Mouse (Mus musculus) gastrocnemius, postnatal 25 days (tissue): ENCODE data around the gene Flt1. TPM values are rescaled to one million over a fixed set of nuclear protein-coding genes. Genes with fewer than 3 reads are reported as not detected.

Experiments
- DNase-seq: peaks from one replicate; pipeline ENCODE4 v3.0.0; 2022
- total RNA-seq, 2 experiments: library from RNA; stranded (reverse); gene quantifications; 1 replicate in 1 of 2; 2 replicates in 1 of 2; pipeline ENCODE4 v1.2.3; 2021

Flt1 gene
- total RNA-seq, 2 experiments from 2014 or later = 22.8 to 24.1 TPM

DNA sequence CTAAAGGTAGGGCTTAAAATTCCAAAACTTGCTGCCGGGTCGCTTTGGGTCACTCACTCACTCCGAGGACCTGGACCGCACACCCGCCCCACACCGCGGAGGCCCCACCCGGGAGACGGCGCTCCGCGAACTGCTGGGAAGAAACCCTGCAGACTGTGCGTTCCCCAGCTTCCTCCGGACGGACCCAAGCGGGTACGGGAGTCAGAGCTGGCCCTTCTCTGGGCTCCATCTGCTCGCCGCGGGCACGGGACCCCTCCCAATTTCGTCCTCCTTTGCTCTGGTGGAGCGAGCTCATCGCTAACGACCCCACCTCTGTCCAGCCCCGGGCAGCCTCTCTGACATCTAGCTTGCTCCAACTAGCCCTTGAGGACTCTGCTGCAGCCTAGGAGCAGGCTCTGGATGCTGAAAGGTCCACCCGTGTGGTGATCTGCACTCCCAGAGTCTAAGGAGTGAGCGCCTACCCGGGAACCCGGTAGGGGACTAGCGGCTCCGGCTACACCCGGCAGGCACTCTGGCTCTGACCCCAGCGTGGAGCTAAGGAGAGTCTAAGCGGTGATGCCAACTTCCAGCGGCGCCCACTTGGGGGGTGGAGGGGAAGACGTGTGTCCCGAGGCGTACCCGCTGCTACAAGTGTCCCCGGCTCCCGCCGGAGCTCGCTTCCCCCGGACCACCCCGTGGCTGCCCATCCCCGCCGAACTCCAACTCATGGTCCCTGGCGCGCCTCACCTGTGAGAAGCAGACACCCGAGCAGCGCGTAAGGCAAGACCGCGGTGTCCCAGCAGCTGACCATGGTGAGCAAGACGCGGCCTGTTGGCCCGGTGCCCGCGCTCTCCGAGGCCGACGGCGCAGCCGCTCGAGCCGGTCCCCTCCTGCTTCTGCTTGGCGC lies 623 bp downstream of the Flt1 start:
- no peak for DNase-seq

DNA sequence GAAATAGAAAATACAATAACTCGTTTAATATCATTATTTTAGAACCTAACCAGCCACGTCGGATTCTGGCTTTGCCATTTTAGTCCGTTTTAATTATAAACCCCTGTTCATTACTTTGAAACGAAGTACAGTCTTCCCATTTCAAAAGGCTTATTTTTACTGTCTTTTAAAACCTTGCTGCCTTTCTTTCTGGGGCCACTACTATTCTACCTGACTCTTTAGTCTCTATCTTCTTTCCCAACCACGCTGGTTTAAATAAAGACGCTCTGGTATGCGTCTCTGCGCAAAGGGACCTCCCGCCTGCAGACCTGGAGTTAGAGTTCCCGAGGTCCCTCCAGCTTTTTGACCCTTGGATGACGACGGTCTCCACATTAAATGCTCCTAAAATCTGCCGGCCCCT lies 1.4 kb downstream of the Flt1 start:
- DNase-seq = no peak

DNA sequence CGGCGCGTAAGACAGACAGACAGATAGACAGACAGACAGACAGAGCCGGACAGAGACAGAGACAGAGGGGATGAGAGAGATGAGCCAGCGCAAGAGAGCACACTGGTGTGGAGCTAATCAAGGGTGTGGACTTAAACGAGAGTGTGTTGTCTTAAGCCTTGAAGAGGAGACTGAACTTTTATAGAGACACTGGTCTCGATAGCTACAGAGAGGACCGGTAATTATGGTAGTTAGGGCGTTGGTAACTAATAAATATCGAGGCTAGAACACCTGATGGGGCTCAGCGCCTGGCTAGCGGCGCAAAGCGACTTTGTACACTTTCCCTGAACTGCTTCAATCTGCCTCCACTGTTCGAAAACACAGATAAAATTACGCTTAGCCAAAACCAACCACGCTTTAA lies 2.0 kb downstream of the Flt1 start:
- DNase-seq = no peak

DNA sequence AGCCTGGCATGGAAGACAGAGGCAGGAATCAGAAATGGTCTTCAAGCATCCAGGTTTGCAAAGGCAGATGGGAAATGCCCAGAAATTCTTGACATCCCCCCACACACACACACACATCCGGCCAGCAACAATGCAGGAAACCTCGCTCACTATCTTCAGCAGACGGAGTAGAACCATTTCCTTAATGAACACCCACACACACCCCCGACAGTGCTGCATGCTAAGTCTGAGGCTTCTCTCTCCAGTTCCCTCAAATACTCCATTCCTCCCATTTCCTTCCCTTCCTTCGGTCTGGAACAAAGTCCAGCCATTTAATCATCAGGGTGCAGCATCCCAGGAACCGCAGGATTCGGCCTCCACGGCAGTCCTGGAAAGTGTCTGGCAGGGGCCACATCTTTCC lies 4.4 kb downstream of the Flt1 start:
- DNase-seq = no peak

DNA sequence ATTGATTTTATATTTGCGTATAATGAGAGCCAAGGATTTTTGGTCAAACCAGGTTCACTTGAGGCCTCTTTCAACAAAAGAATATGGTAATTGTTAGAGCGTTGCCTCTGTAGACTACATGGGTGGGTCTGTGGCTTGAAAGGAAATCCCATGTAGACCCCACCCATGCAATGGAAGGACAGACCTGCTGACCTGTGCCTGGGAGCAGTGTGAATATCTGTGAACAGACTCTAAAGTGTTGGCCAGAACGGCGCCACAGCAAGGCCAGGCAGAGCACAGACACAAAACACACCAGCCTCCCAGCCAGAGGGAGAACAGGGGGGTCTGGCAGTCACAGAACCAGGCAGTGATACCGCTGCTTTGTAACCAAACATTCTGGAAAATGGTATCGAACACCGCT lies 7.5 kb downstream of the Flt1 start:
- DNase-seq = no peak

DNA sequence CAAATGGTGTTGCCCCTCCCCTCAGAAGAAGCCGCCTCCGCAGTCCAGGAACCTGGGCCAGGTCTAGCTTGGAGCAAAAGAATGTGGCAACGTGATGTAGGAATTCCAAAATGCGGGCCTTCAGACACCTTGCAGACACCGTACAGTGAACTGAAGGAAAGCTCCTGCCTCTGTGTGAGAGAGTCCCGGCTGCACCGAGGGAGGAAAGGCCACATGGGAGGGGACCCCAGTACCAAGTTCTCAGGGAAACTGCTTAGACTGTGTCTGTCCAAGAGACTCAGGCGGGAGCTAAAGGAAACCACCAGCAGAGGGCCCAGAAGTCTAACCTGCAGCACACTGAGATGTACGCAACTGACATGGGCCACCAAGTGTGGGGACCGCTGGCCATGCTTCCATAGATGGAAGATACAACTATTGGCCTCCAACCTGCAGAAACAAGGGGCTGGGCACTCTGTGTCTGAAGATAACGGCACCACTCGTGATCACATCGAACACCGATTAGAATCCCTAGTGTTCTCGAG lies 9.1 kb downstream of the Flt1 start:
- DNase-seq = no peak

DNA sequence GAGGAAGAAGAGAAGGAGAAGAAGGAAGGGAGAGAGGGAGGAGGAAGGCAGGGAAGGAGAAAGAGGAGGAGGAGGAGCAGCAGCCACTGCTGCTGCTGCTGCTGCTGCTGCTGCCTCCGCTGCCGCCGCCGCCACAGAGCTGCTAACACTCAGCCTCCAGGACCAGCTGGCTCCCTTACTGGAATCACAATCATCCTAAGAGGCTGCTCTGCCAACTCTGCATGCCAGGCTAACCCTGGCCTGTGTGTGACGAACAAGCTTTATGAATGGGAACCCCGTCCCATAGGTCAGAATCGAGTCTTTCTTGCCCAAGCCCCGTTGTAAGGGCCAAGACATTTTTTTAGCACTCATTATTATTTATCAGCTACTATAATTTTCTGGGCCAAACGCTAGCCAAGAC lies 9.5 kb downstream of the Flt1 start:
- no peak for DNase-seq

DNA sequence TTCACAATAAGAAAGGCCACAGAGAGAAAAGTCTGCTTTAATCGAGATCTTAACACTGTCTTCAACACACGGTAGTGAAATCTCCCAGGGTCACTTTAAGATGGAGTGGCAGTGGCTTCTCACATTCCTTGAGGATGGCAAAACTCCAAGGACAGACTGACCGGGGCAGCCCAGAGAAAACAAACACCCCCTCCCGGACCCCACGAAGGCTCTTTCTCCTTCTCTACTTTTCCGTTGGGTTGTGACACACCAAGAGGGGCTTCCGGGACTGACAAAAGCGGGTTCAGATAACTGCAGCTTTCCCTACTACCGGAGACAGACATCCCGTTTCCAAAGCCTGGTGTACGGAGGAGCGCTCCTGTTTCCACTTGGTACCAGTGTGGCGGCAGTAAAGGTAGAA lies 10.4 kb downstream of the Flt1 start:
- DNase-seq = no peak

DNA sequence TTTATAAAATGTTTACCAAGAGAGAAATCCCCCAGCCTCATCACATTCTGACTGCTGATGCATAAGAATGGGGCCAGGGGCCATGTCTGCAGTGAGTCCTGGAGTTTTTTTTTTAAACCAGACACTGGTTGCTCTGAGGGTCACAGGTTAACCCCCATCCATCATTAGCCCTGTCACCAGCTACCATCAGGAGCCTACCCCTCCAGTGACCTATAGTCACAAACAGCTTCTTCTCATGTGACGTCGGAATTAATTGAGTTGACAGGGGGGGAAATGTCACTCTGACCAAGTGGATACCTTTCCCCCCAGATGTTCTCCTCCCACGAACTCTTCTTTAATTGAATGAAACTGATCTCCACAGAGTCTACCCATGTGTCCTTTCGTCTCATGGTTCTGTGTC lies 17.3 kb downstream of the Flt1 start:
- no peak for DNase-seq

DNA sequence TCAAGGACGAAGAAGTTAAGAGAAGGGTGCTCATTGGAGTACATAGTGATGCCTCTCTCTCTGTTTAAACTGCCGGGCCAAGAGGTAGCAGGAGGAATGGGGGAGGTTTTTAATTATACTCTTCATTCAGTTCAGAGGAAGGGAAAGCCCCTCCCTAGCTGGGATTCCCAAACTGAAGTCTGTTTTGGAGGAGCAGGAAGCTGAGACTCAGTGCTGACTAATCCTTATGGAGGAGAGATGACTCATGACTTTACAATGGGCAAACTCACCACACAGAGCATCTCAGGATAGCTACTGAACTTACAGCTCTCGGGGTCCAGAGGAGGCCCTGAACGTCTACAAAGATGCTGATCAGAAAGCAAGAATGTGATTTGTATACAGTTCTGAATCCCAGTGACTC lies 18.3 kb downstream of the Flt1 start:
- no peak for DNase-seq

DNA sequence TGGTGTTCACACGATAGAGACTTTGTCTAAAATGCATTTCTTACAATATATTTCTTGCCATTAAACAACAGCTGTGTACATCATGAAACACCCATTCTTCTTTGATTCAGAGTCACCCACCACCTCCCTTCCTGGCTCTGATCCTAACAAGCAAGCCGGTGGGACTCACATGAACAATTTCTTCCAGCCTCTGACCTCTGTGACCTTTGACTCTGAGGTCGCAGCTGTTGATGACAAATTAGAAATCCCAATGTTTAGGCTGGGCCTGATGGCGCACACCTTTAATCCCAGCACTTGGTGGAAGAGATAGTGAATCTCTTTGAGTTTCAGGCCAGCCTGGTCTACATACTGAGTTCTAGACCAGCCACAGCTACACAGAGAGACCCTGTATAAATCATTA lies 20.9 kb downstream of the Flt1 start:
- DNase-seq = no peak

DNA sequence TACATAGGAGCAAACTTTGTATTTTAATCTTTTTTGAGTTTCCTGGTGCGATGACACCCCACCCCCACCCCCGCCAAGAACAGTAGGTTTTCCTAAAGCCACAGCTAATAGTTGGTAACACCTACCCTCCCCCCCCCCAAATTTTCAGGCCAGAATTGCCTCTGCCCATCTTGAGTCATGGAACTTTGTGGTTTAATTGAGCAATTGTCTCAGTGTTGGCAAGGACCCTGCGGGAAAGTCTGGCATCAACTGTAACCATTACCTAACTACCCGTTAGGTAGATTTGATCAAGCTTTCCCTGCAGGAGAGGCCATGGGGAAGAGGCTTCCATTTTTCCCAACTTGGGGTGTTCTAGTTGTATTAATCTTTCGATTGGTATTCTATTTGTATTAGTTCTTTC lies 23.4 kb downstream of the Flt1 start:
- no peak for DNase-seq

DNA sequence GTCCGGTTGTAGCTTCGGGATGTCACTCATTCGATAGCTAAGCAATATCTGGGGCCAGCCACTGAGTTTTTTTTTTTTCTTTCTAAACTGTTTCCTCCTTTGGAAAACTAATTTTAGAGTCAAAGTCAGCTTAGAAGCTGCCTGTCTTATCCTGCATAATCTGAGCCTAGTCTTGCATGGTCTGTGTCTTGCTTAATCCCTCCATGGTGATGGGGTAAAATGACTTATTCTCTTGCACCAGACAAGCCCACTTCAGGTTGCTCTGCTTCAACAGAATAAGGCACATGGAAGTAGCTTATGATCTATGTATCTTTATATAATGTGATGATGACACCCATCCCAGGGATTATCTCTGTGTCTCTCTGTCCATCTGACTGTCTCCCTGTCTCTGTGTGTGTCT lies 24.8 kb downstream of the Flt1 start:
- DNase-seq = no peak

DNA sequence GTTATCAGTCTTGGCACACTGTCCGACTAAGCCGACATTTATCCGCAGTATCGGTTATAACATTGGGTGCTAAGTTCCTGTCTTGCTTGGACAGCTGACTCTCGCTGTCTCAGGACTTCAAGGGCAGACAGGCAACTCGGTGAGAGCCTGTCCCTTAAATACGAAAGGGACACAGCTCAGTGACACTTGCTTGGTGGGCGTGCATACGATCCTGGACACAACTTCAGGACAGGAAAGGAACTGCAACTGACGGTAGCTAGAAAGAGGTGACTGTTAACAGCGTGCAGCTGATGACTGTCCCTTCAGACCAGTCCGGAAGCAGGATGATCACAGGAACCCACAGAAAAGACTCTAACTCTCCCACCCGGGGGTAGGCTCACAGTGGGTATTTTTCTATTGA lies 27.8 kb downstream of the Flt1 start:
- no peak for DNase-seq

DNA sequence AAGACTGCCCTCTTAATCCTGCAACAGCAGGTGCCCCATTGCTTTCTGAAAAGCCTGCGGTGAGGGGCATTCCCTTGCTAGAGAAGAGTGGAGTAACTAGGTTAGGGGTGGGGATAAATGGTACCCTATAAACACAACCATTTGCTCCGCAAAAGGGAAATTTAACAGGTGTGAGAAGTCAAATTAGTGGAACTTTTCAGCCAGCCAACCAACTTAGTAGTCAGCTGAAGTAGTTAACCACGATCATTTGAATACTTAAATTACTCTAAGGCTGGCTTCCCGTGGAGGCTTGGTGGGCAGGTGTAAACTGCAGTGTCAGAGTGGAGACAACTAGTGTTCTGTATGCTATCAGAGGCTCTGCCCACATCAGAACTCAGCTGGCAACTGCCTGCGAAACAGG lies 28.6 kb downstream of the Flt1 start:
- DNase-seq = no peak

DNA sequence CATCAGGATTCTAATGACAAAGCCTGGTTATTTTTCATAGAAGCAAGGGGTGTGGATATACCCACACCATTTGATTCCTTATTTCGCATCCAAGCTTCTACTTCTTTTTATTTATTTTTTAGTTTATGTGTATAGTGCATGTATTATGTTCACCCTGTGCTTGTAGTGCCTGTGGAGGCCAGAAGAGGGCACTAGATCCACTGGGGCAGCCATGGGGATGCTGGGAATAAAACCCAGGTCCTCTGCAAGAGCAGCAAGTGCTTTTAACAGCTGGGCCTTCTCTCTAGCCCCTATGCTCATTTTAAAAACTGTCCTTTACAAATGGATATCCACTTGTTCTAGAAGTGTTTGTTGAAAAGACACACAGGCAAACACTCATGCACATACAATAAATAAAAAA lies 33.2 kb downstream of the Flt1 start:
- DNase-seq = no peak

DNA sequence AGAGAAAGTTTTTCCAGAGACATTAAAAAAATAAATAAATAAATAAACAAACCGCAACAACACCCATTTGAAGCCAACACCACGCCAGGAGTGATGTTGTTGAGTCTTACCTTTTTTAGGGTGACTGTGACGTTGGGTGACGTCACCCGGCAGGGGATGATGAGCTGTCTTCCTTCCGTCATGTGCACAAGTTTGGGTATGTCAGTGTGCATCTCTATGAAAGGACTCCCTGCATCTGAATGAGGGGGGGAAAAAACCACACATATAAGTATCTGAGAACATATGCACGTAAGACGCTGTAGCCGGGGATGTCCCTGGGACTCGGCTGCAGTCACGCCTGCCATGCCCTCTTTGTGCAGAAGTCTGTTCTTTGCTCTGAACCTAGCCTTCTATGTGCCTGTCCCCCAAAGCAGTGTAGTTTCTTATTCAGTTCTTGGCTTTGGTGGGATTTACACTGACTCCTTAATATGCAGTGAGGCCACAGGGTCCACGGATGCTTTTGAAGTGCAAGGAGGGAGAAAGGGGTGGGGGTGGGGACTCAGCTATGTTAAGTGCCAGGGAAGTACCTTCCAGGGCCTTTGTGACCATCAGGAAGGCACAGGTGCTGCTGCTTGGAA lies 42.0 kb downstream of the Flt1 start:
- no peak for DNase-seq

DNA sequence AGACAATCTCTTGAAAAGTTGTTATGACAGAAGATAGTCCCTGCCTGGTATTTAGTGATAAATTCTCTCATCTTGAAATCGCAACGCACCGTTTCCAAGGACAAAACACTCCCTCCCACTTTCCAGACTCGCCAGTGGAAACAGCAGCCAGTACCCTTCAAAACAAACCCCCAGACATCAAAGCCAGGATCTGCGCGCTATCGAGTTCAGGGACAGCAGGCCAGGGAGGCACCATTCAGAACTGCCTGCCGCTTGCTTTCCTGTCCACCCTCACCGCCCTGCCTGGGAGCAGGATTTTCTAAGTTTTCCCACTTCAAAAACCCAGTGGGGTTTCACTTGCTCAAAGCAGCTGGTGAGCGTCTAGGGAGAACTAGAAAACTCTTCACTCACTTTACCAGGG lies 44.6 kb downstream of the Flt1 start:
- no peak for DNase-seq

DNA sequence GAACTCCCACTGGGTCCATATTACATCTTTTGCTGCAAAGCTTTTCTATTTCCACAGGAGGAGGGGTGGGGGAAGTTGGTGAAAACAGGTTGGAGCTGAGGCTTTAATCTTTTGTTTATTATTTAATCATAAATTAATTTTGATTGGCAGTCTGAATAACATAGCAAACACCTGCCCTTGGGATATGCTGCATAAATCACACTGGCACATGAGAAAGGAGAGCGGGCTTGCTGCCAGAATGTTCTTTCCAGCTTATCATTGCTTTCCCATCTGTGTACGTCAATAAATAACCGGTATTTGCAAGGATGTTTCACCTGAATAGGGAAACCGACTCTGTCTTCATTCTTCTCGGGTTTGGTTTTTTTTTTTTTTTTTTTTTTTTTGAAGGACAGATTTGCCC lies 45.1 kb downstream of the Flt1 start:
- DNase-seq = no peak

DNA sequence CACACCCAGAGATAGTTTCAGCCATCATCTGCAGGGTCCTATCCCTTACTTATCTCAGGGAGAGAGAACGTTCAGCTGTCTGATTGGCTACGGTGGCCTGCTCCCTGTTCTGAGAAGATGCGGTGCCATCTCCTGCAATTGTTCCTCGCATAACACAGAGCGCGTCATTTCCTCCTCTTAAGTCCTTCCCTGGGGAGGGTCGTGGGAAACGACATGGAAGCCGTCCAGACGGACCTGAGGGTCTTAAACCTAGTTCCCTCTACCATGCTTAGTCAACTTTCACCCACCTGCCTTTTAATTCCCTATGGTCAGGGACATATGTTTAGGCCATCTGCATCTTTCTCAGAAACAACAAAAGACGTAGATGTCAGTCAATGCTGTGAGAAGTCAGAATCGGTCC lies 46.5 kb downstream of the Flt1 start:
- no peak for DNase-seq

DNA sequence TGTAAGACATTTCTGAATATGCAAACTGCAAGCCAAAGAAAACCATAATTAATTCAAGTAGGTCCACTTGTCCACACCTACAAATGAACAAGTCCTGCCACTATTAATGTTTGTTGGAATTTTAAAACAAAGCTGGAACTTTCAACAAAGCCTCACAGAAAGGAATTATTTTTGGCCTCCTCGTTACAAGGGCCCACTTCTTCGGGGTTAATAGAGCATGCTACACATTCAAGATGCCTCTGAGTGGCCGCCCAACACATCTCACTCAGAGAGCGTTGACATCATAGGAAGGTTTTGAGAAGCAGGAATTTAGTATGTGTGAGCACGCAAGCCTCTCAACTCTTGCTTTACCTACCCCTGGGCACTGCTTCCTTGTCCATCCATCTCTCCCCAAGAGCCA lies 50.0 kb downstream of the Flt1 start:
- DNase-seq = no peak

DNA sequence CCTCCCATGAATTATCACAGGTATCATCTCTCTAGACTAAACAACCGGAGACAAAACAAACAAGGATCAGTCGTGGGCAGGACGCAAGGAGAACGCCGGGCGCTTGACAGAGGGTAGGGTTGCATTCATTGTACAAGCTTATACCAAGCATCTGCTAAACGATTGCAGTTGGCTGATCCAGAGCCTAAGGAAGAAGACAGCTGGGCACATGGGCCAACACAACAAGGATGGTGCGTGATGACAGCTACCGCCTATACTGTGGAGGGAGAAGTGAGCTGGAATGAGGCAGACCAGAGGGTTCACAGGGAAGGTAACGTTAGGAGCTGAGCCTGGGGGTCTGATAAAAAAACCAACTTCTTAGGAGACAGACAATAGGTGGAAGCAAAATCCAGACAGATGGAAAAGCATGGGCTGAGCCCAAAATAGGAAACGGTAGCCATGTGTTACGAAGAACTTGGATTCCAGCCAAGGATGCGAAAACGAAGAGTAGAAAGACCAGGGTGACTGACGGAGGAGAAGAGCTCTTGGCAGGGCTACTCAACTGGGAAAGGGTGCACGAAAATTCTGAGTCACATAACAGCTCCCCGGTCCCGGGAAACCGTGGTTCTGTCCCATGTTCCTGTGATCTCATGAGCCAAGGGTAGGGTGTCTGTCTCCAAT lies 53.9 kb downstream of the Flt1 start:
- no peak for DNase-seq

DNA sequence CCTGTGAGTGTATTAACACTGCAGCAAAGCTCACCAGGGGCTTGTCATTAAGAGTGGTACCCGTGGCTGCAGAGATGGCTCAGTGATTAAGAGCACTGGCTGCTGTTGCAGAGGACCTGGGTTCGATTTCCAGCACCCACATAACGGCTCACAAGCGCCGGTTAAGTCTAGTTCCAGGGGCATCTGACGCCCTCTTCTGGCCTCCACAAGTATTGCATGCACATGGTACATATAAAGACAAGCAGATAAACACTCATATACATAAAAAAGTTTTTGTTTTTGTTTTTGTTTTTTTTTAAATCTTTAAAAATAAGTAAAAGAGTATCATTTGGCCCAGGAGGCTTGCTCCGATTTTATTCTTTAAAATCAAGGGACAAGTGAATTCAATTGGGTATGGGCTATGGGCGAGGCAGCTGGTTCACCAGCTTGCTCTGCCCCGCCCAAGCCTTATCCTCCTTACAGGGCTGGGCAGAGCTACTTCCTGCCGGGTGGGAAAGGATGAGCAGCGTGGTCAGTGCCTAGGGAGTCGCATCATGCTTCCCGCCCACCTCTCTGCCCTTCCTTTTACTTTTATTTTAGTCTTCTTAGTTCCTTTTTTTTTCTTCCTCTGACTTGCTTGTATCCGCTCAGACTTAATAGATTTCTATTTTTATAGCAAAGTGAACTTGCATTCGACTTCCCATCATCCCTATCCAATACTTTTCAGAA lies 57.0 kb downstream of the Flt1 start:
- DNase-seq = no peak
